Mouse (Mus musculus) erythroid progenitor cell, adult 5-6 weeks (primary cell): ENCODE data around the gene Trim37. TPM values are rescaled to one million over a fixed set of nuclear protein-coding genes. Genes with fewer than 3 reads are reported as not detected.
A peak's percentile ranks its signal among the peaks of the same experiment; 100 is the strongest.

ENCODE experiments used
- ATAC-seq: replicated peaks from 2 replicates; pipeline ENCODE4 v1.8.0; 2016; ENCODE audit warnings: moderate number of reproducible peaks, mild to moderate bottlenecking, moderate TSS enrichment, inconsistent platforms; ENCODE audit not compliant: poor library complexity, low FRiP score, severe bottlenecking
- total RNA-seq, 2 experiments: library from RNA; stranded (forward) in 1 of 2; stranded (reverse) in 1 of 2; fragments of 150-400 nt in 1 of 2; fragments of 186-747, 209-891 nt in 1 of 2; gene quantifications; 2 replicates each; pipeline versions ENCODE4 v1.2.3 to v1.2.4; 2015 to 2017; ENCODE audit warnings: low replicate concordance in 2 of 2

Gene Trim37
- total RNA-seq (2015; ENCODE audit: low replicate concordance) (25.6 and 28.5 TPM in 2 replicates), total RNA-seq (2017; ENCODE audit: low replicate concordance) (38.3 and 50.3 TPM in 2 replicates)

DNA sequence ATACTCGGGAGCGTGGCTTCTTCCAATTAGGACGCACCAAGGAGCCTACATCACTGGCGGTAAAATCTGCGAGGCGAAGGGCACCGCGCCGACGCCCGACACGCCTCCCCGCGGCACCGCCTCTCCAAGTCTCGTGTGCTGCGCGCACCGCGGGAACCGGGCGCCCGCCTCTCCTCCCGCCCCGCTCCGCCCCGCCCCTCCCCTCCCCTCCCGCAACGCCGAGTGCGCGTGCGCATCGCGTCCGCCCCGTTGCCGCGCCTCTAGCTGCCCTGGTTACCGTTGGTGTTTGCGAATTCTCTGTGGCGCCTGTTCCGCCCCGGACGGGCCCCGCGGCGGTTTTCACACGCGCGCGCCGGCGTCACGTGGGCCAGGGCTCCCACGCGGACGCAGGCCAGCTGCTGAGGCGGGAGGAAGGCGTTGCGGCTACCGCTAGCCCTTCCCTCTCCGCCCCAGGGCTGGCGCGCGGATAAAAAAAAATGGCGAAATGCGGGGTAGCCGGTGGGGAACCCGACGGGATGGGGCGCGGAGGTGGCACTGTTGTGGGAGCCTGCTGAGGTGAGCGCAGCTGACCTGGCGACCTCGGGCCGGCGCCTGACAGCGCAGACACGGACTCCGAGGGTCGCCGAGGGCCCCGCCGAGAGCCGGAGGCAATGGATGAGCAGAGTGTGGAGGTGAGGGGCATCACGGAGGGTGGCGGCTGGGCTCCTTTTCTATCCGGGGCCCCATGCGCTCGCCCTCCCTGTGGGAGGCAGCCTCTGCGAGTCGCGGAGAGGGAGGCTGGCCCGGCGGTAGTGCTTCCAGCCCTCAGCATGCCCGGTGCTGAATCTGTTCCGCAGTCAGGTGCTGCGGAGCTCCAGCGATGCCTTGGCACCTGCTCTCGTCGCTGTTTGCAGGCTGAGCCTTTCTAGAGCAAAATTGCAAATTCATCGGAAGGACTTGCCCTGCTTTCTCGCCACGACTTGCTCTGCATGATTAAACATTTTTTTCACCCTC lies at the start of gene Trim37:
Gene Trim37, plus strand, starts transcription at position 254 of the 993 bp plus-strand sequence.
- ATAC-seq = peak; percentile 93

DNA sequence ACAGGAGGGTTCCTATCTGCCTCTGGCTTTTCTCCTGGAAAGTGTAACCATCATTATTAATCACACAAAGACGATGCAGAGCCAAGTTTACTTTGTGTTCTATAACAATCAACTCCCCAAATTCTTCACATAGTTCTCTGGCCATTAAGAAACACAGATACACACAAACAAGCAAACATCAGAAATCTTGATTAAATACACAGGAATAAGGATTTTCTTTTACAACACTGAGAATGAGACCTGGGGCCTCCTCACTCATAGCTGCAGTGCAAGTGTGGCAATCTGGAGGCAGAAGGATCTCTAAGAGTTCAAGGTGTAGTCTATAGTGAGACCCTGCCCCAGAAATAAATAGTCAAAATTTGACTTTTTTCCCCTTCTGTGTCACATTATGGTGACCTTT lies 43.2 kb upstream of the Trim37 start:
- no peak for ATAC-seq

DNA sequence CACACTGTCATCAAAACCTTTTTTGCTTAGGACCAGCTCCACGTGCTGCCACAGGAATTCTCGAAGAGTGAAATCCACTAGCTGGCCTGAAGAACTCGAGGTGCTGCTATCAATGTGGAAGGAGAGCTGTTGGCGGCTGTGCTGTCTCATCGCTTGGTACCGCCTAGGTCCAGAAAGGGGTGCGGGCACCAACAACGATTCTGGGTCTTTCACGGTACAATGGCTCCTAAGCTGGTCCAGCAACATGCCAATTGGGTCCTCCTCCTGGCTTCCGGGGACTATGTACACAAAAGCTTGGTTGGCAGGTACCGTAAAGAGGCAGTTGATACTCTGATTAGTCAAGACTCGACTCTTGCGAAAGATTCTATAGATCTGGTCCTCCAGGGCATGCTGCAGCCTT lies 41.4 kb upstream of the Trim37 start:
- no peak for ATAC-seq

DNA sequence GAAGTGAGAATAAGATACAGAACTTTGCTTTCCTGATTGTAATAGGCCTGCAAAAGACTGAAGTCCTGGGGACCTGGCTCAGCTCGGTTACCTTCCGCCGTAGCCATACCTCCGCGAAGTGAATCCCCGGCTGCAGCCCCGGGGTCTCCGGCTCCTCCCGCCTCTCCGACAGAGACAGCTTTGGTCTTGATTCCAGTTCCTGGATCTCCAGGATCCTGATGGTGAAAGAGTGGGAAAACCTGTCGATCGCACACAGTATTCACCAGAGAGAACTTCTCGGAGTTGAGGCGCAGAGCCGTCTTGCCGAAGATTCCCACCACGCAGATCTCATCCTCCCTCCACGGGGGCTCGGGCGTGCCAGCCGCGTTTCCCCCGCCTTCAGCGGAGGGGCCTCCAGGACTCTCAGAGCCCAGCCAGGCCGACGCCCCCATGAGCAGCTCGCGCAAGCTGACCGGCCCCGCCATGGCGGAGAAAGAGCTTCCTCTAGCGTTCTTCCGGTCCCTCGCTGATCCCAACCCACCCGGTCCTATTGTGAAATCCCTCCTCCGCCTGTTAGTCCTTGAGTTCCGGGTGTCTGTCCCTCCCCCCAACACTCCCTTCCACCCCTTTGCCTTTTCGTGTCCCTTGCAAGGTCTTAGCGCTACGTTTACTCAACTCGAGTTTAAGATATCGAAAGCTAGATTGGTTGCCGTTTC lies 40.4 kb upstream of the Trim37 start, which contains the start of gene Smg8:
Gene Smg8, minus strand, starts transcription at position 485 of the 695 bp plus-strand sequence.
- peak; percentile 93 for ATAC-seq

DNA sequence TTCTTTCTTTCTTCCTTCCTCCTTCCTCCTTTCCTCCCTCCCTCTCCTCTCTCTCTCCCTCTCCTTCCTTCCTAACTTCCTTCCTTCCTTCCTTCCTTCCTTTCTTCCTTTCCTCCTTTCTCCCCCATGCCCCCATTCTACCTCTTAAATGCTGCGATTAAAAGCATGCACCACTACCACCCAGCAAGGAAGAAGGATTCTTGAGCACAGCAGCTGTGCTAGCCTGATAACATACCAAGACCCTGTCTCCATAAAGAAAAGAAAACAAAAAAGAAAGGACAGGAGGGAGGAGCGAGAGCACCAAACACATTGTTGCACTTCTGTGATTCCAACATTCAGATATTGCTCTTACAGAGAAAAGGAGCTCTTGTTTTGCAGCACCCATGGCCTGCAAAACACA lies 39.7 kb upstream of the Trim37 start:
- ATAC-seq = no peak

DNA sequence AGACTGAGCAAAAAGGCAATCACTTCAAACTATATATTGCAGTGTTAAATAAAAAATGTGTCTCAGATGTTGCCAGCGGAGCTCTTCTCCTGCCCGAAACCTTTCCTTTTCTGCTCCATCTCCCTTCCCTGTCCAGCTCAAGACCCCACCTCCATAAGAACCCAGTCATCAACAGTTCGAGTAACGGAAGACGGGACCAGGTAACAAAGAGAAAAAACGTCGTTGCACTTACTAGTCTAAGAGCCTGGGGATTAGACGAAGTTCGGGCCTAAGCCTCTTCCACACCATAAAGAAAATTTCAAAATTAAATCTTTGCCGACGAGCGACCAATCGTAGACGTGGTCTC lies 18.5 kb upstream of the Trim37 start, which contains the start of gene Prr11:
Gene Prr11, minus strand, starts transcription at position 300 of the 346 bp plus-strand sequence.
- no peak for ATAC-seq

DNA sequence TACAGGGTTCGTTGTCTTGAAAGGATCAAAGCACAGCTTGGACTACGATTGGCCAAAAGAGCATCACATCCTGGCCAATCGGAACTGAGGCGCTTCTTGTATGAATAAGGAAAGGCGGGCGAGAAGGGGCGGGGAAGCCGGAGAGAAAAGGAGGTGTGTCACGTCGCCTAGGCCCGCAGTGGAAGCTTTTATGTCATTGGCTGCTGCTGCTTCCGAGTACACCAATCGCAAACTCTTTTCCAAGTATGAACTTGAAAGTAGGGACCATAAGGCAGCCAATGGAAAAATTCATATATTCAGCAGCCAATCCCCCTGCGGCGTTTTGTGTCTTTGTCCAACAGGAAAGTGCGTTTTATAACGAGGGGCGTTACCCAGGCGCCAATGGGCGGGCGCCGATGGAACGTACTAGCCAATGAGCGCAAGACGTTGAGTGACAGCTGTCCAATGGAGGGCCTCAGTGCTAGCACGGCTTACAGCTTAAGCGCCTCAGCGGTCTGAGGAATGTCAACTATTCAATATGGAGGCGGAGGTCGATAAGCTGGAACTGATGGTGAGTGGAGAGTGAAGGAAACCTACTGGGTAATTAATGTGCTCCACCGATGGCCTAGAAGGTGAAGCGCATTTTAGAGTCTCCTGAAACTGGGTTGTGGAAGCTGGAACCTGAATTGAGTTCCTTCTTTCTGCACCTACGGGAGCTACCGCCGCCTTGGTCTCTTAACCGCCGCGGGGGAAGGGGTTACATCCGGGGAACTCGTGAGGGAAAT lies 17.9 kb upstream of the Trim37 start, which contains the start of gene Ska2:
Gene Ska2, plus strand, starts transcription at position 480 of the 764 bp plus-strand sequence.
- peak; percentile 92 for ATAC-seq

DNA sequence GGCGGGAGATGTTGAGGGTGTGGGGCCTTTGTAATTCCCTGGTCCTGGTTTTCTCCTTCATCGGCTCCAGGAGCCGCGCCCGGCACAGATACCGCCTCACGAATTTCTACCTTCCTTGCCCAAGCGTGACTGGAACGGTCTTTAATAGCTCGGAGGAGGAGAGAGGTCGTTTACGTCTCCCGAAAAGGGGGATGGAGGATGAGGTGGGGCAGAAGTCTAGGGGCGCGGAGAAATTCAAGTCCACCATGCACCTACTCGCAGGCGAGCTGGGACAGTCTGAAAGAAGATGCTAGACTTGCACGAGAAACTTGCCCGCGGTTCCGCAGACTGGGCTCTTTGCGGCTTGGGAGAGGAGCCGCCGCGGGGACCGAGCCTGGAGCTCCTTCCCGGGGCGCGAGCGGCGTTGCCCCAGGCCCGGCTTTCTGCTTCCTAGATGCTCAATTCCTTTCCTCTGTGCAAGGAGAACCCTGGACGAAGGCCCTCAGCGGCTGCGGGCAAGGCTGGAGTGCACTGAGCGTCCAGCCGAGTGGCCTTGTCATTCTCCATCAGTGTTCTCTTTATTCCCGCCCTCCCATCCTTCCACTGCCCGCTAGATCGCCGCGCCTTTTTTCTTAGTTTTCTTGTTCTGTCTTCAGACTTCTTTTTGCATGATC lies 17.2 kb upstream of the Trim37 start:
- peak; percentile 16; the same call in 1 of the 2 replicates for ATAC-seq

DNA sequence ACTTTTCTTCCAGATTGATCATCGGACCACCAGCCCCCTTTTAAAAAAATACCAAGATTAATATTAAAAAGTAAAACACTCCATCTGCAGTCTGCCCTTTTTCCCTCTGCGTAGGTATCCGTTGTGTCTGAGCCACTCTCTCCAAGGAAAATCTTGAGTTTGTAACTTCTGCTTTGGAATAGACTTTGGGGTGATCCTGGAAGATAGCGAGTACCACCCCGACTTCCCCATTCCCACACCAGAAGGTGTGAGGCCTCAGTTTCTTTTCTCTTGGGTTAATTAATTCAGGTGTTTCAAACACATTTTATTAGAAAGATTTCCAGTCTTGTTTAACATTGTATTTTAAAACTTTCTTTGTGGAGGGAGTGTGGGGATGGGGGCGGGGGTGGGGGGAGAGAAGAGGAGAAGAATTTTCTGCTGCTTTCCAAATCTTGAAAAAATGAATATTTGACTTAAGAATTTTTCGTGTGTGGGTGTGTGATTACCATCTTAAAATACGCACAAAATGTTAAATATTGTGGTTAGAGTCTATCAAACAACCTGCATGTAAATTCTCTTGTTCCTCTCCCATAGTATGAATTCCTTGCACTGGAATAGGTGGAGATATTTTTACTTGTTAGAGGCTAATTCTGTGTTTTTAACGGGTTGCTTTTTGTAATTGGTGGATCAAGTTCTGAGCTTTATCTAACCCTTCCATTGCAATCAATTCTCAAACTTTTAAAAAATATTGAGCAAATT lies 16.5 kb upstream of the Trim37 start:
- no peak for ATAC-seq

DNA sequence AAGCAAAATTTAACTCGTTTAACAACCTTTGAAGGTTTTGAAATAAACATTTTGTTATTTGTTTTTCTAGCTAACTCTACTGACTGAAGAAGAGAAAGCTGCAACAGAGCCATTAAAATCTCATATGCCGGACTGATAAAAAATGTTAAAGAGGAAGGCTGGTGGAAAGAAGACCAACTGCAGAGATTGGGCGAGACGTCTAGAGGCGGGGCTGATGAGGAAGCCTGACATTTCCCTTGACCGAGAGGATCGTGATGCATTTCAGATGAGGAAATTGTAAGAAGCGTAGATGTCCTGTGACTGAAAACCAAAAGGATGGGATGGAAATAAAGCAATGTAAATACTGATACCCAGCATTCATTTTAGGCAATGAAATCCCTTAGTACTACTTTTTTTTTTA lies 5.0 kb upstream of the Trim37 start:
- no peak for ATAC-seq

DNA sequence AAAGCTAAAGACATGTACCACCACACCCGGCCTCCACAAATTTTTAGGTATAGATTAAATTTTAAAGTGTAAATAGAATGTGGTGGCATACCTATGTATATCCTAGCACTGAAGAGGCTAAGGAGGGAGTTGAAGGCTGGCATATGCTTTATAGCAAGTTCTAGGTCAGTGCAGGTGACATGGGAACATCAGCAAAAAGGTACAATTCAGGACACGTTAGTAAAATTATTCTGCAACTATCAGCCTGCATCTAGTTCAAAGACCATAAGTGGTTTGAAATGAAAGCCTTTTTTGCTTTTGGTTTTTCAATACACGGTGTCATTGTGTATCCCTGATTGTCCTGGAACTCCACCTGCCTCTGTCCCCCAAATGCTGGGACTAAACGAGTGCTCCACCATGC lies 1.3 kb upstream of the Trim37 start:
- ATAC-seq = no peak

DNA sequence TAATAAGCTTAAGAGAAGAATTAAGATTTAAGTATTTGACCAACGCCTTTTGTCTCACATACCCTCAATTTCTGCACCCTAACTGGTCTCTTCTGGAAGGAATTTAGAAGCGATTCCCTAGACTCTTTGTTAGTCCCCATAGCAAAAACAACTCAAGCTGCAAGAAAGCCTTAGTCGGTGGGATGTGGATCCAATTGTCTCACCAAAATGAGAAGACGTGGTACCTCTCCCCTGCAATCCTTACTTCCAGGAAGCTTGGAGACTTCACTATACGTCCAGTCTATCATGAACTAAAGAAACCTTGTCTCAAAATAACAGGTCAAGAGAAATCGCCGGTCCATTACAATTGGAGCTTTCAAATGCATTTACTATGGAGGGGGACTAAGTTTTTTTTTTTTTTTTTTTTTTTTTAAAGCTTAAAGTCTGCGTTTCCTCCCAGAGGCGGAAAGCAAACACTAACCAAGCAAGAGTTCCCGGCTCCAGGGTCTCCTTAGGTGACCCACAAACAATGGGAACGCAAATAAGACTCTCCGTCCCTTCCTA lies 525 bp upstream of the Trim37 start:
- ATAC-seq = no peak

DNA sequence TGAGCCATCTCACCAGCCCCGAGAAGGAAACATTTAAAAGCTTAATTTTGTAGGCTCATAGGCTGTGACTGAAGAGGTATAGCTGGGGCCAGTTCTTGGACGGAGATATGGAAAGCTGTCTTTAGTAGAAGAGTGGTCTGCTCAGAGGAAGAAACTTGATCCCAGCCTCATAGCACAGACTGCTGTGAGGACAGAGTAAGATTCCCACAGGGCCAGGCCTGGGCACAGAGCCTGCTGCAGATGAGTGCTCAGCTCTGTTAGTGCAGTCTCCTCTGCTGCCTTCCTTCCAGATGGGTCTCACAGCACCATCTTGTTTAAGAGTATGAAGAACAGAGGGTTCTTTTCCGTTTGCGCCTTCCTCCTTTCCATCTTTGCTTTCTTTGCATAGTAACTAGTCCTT lies 9.4 kb downstream of the Trim37 start:
- no peak for ATAC-seq

DNA sequence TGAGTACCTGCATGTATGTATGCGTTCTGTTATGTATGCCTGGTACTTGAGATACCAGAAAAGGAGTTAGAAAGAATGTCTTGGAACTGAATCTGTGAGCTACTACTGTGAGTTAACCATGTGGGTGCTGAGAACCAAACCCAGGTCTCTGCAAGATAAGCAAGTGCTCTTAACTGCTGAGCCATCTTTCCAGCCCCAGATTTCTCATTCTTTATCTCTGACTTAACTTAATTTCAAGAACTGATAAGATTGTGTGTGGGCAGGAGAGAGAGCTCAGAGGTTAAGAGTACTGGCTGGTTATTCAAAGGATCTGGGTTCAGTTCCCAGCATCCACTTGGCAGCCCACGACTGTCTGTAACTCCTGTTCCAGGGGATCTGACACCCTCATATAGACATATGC lies 31.1 kb downstream of the Trim37 start:
- ATAC-seq = no peak

DNA sequence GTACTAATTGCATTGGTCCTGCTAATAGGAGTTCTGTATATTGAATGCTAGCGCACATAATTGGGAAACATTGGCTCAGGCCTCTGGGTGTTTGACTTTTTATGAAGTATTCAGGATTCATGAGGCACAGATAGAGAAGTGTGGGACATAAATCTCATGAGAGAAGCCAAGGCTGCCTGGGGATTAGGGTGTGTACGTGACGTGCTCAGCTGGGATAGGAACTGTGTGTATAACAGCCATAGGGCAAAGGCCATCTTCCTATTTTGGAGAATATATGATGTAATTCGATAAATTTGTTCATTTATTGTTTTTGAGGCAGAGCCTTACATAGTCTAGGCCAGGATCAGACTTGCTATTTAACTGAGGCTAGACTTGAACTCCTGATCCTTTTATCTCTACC lies 35.8 kb downstream of the Trim37 start:
- no peak for ATAC-seq

DNA sequence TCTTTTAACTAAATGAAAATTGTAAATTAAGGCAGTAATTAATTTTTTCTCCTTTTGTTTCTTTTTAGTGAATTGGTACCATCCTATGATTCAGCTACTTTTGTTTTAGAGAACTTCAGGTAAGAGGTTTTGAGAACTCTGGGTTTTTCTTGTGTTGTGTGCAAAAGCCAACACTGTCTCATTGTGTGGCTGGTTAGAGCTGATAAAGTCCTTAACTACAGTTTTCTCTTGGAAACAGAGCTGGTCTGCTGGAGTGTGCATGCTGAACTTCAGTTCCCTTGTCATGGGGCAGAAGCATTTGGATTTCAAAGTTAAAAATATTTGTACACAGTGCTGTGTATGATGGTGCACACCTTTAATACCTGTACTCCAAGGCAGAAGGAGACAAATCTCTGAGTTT lies 36.9 kb downstream of the Trim37 start:
- no peak for ATAC-seq

DNA sequence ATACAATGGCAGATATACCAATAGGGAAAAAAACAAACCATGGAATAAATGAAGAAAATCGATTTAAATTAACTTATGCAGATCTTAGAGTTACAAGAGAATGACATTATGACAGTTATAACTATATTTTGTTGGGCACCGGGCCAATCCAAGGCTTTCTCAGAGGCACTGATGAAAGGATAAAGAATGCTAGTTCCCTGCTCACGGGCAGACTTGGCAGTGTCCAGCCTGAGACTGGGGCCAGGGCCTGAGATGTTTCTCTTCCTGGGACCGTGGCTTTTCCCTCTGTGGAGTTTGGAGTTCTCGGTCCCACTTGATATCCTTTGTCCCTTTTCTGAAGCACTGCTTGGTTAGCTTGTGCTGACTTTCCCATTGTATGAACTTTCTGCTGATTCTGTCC lies 46.7 kb downstream of the Trim37 start:
- no peak for ATAC-seq

DNA sequence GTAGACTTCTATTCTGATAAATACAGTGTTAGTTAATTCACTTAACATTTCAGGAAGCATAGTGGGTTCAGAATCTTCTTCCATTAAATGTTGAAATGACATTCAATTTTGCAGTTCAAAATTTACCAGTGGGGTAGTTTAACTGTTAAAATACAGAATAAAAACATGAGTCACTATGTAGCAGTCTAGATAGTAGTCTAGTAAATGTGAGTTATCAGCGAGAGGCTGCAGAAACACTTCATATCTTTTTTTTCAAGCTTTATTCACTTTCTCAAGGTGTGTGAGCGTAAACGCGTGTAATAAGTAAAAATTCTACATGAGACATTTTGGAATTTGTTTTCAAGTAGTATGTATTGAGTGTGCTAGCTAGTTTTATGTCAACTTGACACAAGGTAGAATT lies 48.2 kb downstream of the Trim37 start:
- no peak for ATAC-seq

DNA sequence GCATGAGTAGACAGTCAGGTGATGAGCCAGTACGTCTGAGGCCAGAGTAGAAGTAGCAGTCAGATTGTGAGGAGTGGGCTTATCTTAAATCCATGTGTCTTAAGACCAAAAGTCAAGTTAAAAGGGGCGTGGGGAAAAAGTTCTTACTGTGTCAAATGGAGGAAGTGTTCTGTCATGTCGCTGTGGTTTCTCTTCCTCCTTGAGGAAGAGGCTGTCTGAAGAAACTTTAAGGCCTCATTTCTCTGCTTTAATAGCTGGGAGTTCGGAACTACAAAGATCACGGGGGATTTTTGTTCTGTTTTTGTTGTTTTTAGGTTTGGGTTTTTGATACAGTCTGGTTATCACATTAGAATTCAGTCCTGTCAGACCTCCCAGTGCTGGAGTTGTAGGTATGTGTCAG lies 85.4 kb downstream of the Trim37 start:
- ATAC-seq = no peak
